Mouse (Mus musculus) adrenal gland, postnatal 10 days (tissue): Measurements from ENCODE around the gene Lrrk2. TPM values are rescaled to one million over a fixed set of nuclear protein-coding genes. Genes with fewer than 3 reads are reported as not detected.

Experiments used
- DNase-seq: peaks from one replicate; pipeline ENCODE4 v3.0.0; 2021; ENCODE audit warnings: mixed read lengths
- long read RNA-seq, 2 experiments: library from polyadenylated mRNA; stranded (forward); transcript quantifications; one replicate each; pipeline ENCODE4 v2.0.0; 2021
- total RNA-seq, 2 experiments: library from RNA; stranded (reverse); gene quantifications; 2 replicates each; pipeline ENCODE4 v1.2.3; 2021

Gene Lrrk2
- total RNA-seq = 10 to 100 TPM; 19.0 to 19.7 TPM
- long read RNA-seq, experiment 1, partial matches to known transcripts = 6 of 6 reads
- long read RNA-seq, experiment 1, other reads (novel, unspliced or antisense) = 0 of 6 reads
- long read RNA-seq, experiment 2, partial matches to known transcripts = 1 of 5 reads
- long read RNA-seq, experiment 2, other reads (novel, unspliced or antisense) = 3 of 5 reads

DNA sequence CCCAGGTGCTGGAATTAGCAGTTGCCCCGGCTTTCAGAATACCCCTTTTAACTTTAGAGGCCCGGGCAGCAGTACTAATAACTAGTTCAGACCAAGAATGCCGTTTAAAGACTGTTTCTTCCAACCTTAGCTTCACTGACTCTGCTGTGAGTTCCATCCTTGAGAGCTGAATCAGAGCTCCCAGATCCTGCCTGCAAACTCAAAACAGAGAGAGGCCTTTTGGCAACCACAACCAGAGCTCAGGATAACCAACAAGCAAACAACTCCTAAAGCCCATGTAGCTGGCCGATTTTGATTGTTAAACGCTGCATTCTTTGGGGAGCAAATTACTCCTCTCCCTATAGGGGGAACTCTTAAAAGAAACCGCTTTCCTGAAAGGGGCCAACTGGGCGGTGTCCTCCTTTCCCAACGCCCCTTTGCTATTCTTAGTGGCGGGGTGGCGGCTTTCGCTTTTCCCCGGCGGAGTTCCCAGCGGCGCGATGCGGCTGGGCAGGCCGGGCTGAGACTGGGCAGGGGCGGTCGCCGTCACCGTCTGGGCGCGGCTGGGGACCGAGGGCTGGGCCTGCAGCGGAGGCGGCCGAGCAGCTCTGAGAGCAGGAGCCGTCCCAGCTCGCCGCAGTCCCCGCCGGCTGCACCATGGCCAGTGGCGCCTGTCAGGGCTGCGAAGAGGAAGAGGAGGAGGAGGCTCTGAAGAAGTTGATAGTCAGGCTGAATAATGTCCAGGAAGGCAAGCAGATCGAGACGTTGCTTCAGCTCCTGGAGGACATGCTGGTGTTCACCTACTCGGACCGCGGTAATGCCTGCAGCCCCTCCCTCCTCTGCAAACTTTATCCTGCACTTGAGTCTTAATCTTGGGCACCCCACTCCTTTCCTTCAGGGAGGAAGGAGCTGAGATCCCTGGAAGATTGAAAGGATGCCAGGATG lies at the start of gene Lrrk2:
Lrrk2 (plus strand) TSS at position 531 of the 924 bp plus-strand sequence.
- peak; percentile 92 for DNase-seq

- no peak for DNase-seq
Observed at GRCm38 (mm10) chr15:91624475-91624874, 48.5 kb upstream of the Lrrk2 start.

GRCm38 (mm10) chr15:91629137-91629536 lies 43.8 kb upstream of the Lrrk2 start:
- no peak for DNase-seq

- DNase-seq = no peak
Observed at GRCm38 (mm10) chr15:91632473-91632872, 40.5 kb upstream of the Lrrk2 start.

- no peak for DNase-seq
Observed at GRCm38 (mm10) chr15:91633051-91633450, 39.9 kb upstream of the Lrrk2 start.

GRCm38 (mm10) chr15:91633806-91634205 lies 39.2 kb upstream of the Lrrk2 start:
- DNase-seq = no peak

DNA sequence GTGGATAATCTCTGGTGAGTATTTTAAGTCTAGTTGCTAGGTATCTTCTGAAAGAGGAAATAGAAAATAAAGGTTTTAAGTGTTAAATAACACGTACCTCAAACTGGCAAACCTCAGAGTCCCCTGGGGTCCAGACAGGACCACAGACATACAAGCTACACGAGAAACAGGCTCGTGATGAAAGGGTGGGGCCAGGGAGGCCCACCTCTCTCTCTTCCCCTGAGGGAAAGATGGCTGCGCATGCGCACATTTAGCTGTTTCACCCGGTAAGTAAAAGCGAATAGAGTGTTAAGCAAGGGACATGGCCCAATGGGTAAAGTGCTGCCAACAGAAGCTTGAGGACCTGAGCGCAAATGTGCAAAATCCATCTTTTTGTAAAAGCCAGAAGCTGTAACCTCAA lies 38.7 kb upstream of the Lrrk2 start:
- DNase-seq = no peak

DNA sequence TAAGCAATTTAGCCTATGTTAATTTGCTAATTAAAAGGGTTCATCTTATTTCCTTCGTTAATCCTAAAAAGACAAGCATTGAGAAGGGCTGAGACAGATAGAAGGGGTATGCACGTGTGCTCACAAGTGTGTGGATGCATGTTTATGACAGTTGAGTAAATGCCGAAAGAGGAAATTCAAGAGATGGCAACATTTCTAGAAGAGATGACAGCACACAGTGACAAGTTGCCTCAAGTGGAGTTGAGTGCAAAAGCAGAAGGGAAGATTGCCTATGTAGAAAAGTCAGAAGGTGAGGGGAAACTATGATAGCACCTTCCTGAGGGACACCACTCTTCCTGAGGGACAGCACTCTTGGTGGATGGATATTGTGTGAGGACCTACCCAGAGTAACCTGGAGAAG lies 31.3 kb upstream of the Lrrk2 start:
- DNase-seq = no peak

GRCm38 (mm10) chr15:91642682-91643306 lies 30.2 kb upstream of the Lrrk2 start:
- DNase-seq = no peak

DNA sequence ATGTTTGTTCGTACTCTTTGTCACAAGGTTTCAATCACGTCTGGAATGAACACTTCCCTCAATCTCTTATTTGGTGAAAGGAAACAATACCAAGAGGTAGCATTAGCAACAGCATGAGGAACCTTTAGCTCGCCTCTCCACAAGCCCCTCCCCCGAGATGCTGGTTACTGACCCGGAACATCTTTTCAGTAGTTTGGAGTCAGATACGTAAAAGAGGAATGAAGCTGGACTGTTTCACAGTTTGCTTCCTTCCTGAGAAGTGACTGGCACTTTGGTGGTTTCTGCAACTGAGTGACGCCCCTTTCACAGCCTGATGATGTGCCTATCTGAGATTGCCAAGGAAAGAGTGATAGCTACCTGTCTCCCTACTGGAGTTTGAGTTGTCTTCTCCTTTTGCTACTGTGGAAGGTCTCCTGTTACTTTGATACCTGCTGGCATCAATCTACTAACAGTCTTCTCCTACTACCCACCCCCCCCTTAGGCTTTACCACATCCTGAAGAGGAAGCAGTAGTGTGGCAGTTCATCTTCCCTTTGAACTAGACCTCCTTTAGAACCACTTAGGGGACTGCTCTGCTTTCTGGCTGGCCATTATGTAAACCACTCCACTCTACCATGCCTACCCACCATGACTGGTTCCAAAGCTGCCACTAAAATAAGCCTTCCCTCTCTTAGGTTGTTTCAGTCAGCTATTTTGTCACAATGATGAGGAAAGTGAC lies 29.2 kb upstream of the Lrrk2 start:
- no peak for DNase-seq

DNA sequence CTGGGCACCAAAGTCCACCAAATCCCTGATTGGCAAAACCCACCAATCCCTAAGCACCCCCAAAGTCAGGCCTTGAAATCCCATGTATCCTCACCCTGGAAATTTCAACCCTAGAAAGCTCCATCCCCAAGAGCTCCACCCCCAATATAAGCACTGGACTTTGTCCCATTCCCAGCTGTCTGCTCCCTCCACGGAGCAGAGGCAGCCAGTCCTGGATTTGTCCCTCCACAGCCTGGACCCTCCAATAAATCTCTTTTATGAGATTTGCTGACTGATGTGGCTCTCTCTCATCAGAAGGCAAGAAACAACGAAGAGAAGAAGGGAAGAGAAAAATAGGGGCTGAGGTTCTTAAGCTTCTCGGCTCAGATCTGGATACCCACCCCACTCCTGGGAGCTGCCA lies 22.7 kb upstream of the Lrrk2 start:
- no peak for DNase-seq

- DNase-seq = no peak
Observed at GRCm38 (mm10) chr15:91651493-91651892, 21.5 kb upstream of the Lrrk2 start.

- DNase-seq = no peak
Observed at GRCm38 (mm10) chr15:91658227-91658626, 14.7 kb upstream of the Lrrk2 start.

DNA sequence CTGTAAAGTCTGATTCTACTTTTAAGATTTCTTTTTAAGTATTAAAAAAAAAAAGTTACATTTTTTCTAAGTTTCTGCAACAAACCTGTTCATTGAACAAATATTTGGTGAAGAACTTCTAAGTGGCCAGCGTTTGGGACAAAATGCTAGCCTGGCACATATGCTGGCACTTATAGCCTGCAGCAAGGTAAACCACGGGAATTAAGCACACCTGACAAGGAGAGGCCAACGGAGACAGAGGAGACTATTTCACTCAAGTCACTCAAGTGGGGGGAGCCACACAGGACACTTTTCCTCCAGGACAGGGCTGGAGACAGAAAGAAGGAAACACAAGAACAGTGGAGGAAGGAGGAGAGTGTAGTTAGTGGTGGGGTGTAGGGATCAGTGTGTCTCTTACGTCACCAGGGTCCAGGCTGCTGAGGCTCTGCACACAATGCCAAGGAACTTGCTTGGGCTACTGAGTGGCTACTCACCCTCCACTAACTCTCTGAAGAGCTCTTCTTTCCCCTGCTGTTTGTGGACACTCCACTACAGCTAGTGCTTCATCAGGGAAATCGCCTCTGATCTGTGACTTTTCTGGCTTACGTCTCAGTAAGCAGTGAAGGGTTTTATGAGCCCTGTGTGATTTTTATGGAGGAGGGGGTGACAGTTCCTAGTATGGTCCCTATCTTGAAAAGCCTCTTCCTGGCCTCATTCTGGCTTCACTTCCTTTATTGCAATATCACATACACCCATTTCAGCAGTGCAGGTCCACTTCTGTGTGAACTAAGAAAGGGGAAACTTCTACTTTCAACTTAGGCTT lies 12.5 kb upstream of the Lrrk2 start:
- DNase-seq = no peak

- no peak for DNase-seq
Observed at GRCm38 (mm10) chr15:91661079-91661369, 12.0 kb upstream of the Lrrk2 start.

DNA sequence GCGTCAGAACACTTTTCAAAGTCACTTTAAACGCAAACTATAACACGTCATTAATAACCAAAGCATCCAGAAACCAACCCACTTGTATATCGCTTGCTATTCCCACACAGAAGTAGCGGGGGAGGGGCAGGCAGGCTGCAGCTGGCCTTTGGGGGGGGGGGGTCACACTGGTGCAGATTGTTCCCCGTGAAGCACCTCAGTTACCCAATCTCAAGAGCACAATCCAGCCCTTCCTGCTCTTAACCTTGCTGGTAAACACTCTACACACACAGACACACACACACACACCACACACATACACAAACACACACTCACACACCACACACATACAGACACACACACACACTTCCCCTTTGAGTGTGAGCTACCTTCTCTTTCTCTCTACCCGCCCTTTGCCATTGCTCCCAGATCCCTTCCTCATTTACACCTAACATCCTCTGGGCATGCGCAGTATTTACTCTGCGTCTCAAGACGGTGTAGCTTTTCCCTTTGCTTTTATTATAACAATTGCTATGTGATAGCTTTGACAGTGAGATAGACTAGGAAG lies 8.3 kb upstream of the Lrrk2 start:
- DNase-seq = no peak

- DNase-seq = no peak
Observed at GRCm38 (mm10) chr15:91665530-91665929, 7.4 kb upstream of the Lrrk2 start.

- no peak for DNase-seq
Observed at GRCm38 (mm10) chr15:91671216-91671615, 1.8 kb upstream of the Lrrk2 start.

DNA sequence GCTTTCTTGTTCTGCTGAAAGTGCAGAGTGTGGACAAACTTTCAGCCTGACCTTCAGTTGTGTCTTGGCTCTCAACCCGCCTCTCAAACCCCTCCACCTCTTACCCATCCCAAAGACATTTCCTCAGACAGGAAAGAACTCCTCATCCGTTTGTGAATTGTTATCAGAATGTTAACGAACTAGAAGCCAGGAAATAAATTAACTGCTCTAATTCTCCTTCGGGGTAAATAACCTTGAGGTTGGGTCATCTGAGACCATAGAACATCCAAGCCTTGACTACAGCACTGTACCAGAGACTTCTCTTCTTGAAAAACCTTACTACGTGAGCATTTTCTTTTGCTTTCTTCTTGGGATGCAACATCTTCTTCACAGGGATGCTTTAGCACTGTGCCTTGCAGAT lies 988 bp upstream of the Lrrk2 start:
- no peak for DNase-seq

- no peak for DNase-seq
Observed at GRCm38 (mm10) chr15:91673569-91673905, 562 bp downstream of the Lrrk2 start.

DNA sequence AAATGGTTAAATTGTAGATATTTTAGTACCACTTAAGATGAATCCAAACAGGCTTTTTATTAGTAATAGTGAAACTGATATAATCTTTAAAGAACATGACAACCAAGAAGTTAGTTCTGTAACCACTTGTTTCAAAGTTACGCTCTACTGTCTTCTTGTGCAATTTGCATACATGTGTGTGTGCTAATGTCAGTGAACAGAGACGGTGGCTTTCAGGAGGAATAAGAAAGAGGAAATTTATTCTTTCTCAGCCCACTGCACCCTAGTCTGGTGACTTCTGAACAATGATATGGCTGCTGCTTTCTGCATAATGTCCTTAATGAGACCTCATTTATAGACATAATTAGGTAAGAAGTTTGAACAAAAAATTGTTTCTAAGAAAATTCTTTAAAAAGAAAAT lies 7.1 kb downstream of the Lrrk2 start:
- DNase-seq = no peak
